Mouse (Mus musculus) T-helper 17 cell (primary cell): ENCODE data around the gene Rgs14.

Source experiments
- in situ Hi-C, 2 experiments: fragments of 300-600 bp; cut with MboI, MseI; formaldehyde crosslinking; loops; 1 replicate in 1 of 2; 2 replicates in 1 of 2; pipeline ENCODE4 v1.15.1; 2025; ENCODE audit warnings: high pct_unique_total_duplicates in 2 of 2

Gene Rgs14

GRCm38 (mm10) chr13:55369531-55370114 is at the start of gene Rgs14:
Gene Rgs14 (plus strand): TSS chr13:55369732.
- in situ Hi-C loops = no loop called here

GRCm38 (mm10) chr13:55319931-55320533 is 49.5 kb upstream of the Rgs14 start, which contains the start of gene Prelid1:
Gene Prelid1 (plus strand): TSS chr13:55320500.
- in situ Hi-C loops = no loop called here

GRCm38 (mm10) chr13:55321434-55322129 is 48.0 kb upstream of the Rgs14 start, which contains the start of gene Rab24:
Gene Rab24 (minus strand): TSS chr13:55321946.
- in situ Hi-C loops = no loop called here

GRCm38 (mm10) chr13:55322130-55322825 is 47.3 kb upstream of the Rgs14 start:
- in situ Hi-C loops = no loop called here

- in situ Hi-C loops = no loop called here
Observed at GRCm38 (mm10) chr13:55325596-55325995, 43.9 kb upstream of the Rgs14 start.

GRCm38 (mm10) chr13:55327169-55327568 is 42.4 kb upstream of the Rgs14 start:
- in situ Hi-C loops = no loop called here

GRCm38 (mm10) chr13:55327633-55328032 is 41.9 kb upstream of the Rgs14 start:
- in situ Hi-C loops = no loop called here

- in situ Hi-C loops = no loop called here
Observed at GRCm38 (mm10) chr13:55328171-55328570, 41.4 kb upstream of the Rgs14 start.

GRCm38 (mm10) chr13:55328641-55329040 is 40.9 kb upstream of the Rgs14 start:
- in situ Hi-C loops = no loop called here

GRCm38 (mm10) chr13:55329109-55329682 is 40.3 kb upstream of the Rgs14 start:
- in situ Hi-C loops = no loop called here

- in situ Hi-C loops = no loop called here
Observed at GRCm38 (mm10) chr13:55329683-55330566, 39.6 kb upstream of the Rgs14 start, which contains the start of gene Mxd3. Gene Mxd3 (minus strand): TSS chr13:55329823.

GRCm38 (mm10) chr13:55330567-55331400 is 38.7 kb upstream of the Rgs14 start:
- in situ Hi-C loops = no loop called here

GRCm38 (mm10) chr13:55332331-55332730 is 37.2 kb upstream of the Rgs14 start:
- in situ Hi-C loops = no loop called here

GRCm38 (mm10) chr13:55335701-55336100 is 33.8 kb upstream of the Rgs14 start:
- in situ Hi-C loops = no loop called here

- in situ Hi-C loops = no loop called here
Observed at GRCm38 (mm10) chr13:55337341-55337975, 32.1 kb upstream of the Rgs14 start.

GRCm38 (mm10) chr13:55338131-55339054 is 31.1 kb upstream of the Rgs14 start:
- in situ Hi-C loops = no loop called here

GRCm38 (mm10) chr13:55339259-55339658 is 30.3 kb upstream of the Rgs14 start:
- in situ Hi-C loops = no loop called here

- in situ Hi-C loops = no loop called here
Observed at GRCm38 (mm10) chr13:55342469-55342868, 27.1 kb upstream of the Rgs14 start.
